Comparison of ENCODE assay signal across 26 mouse cellular contexts in genomic region chr14:45378771-45379170, GRCm38 (mm10). TPM values are rescaled to one million over a fixed set of nuclear protein-coding genes. Genes with fewer than 3 reads are reported as not detected.
DNase-seq lines count a peak whose midpoint lies in the region; ATAC-seq and TF ChIP-seq lines count a peak whose summit lies in the region.
"Had no signal": no experiment of that assay in that cellular context is flagged by ENCODE, and none has a peak within 500 bp of the region (broad histone marks: within the 10 kb centered on the region; RNA-seq: fewer than 3 reads in every experiment).

No protein-coding gene starts in this region.

- no peak overlapping the region for H3K9ac ChIP-seq in lung, postnatal 0 days (replicated peaks; ENCODE audit: low read depth)
- H3K9ac ChIP-seq in kidney, embryonic 15.5 days: no peak overlapping the region
- H3K9ac ChIP-seq in forebrain, embryonic 14.5 days (ENCODE audit: low read length): no peak overlapping the region
- H3K9ac ChIP-seq: embryonic facial prominence, embryonic 13.5 days; forebrain, embryonic 12.5 days; heart, embryonic 13.5 days; hindbrain, embryonic 13.5 days; midbrain, embryonic 12.5 days had no signal

- TF ChIP-seq EP300 in lung, postnatal 0 days (IDR thresholded peaks at IDR 0.05): no peak

- TF ChIP-seq CTCF in lung, postnatal 0 days (IDR thresholded peaks at IDR 0.05): no peak

- 63% methylated on average over 3 of the region's 3 CpGs for WGBS in lung, postnatal 0 days
- 45% methylated on average over 3 of the region's 3 CpGs for WGBS in kidney, embryonic 15.5 days
- WGBS in forebrain, embryonic 14.5 days: 95% methylated on average over 3 of the region's 3 CpGs
- 92% methylated on average over 3 of the region's 3 CpGs for WGBS in embryonic facial prominence, embryonic 10.5 days

- H3K36me3 ChIP-seq in lung, postnatal 0 days (ENCODE audit: insufficient read depth, low read length): peaks cover 9% of the 10 kb centered on the region; the same call in 1 of the 2 replicates
- H3K36me3 ChIP-seq in kidney, embryonic 15.5 days: peaks cover 48% of the 10 kb centered on the region
- peaks cover 25% of the 10 kb centered on the region for H3K36me3 ChIP-seq in forebrain, embryonic 14.5 days (ENCODE audit: control insufficient read depth, insufficient read depth, low read length)
- peaks cover 51% of the 10 kb centered on the region for H3K36me3 ChIP-seq in embryonic facial prominence, embryonic 10.5 days (replicated peaks)

- no peak overlapping the region for H3K4me2 ChIP-seq in lung, postnatal 0 days (replicated peaks; ENCODE audit: low read depth, low read length)
- H3K4me2 ChIP-seq in kidney, embryonic 15.5 days: no peak overlapping the region
- H3K4me2 ChIP-seq in forebrain, embryonic 14.5 days (ENCODE audit: low read length): no peak overlapping the region
- H3K4me2 ChIP-seq: embryonic facial prominence, embryonic 13.5 days; forebrain, embryonic 12.5 days; heart, embryonic 13.5 days; hindbrain, embryonic 13.5 days; liver, embryonic 11.5 days; midbrain, embryonic 12.5 days had no signal

- H3K27ac ChIP-seq in lung, postnatal 0 days (ENCODE audit: low read length): no peak overlapping the region
- peak overlapping the region; percentile 54; the same call in 1 of the 2 replicates for H3K27ac ChIP-seq in kidney, embryonic 15.5 days
- no peak overlapping the region for H3K27ac ChIP-seq in forebrain, embryonic 14.5 days (ENCODE audit: low read depth, low read length)
- H3K27ac ChIP-seq in embryonic facial prominence, embryonic 10.5 days (replicated peaks): no peak overlapping the region
- H3K27ac ChIP-seq: embryonic facial prominence, embryonic 13.5 days; forebrain, embryonic 12.5 days; heart, adult 2 months; heart, embryonic 13.5 days; hindbrain, embryonic 13.5 days; layer of hippocampus, adult 2 months; midbrain, embryonic 12.5 days had no signal

- no peak overlapping the region for H3K4me3 ChIP-seq in lung, postnatal 0 days (ENCODE audit: low read depth, low read length)
- H3K4me3 ChIP-seq in kidney, embryonic 15.5 days (replicated peaks): no peak overlapping the region
- no peak overlapping the region for H3K4me3 ChIP-seq in forebrain, embryonic 14.5 days (ENCODE audit: low read depth, low read length)
- H3K4me3 ChIP-seq in embryonic facial prominence, embryonic 10.5 days: no peak overlapping the region
- H3K4me3 ChIP-seq: embryonic facial prominence, embryonic 13.5 days; erythroblast, embryonic 14.5 days; forebrain, embryonic 12.5 days; heart, adult 2 months; heart, embryonic 13.5 days; hindbrain, embryonic 13.5 days; layer of hippocampus, adult 2 months; midbrain, embryonic 12.5 days had no signal

- peak; percentile 26 for DNase-seq in lung, postnatal 0 days (ENCODE audit: low spot score)
- DNase-seq in lung, postnatal 4 days: no peak
- DNase-seq in kidney, postnatal 36 days: peak; percentile 62 to 65
- no peak for DNase-seq in cerebellum, adult 9-11 months
- no peak for DNase-seq in forebrain, embryonic 14.5 days (ENCODE audit: low spot score)
- DNase-seq in embryonic facial prominence, embryonic 10.5 days (ENCODE audit: low spot score): no peak
- DNase-seq: adrenal gland, postnatal 36 days; cerebellum, adult 9-10 months; gastrocnemius, postnatal 36 days; heart, adult 2 months; heart, postnatal 14 days; lung, adult 18-20 months; lung, postnatal 14 days; right cerebral cortex, postnatal 25 days; thymus, adult 18-20 months; thymus, postnatal 36 days had no signal

- no peaks in the 10 kb centered on the region for H3K9me3 ChIP-seq in lung, postnatal 0 days (ENCODE audit: low read length)
- no peaks in the 10 kb centered on the region for H3K9me3 ChIP-seq in kidney, embryonic 15.5 days (replicated peaks)
- no peaks in the 10 kb centered on the region for H3K9me3 ChIP-seq in forebrain, embryonic 14.5 days (replicated peaks; ENCODE audit: control insufficient read depth, low read length)
- H3K9me3 ChIP-seq in embryonic facial prominence, embryonic 10.5 days: no peaks in the 10 kb centered on the region
- H3K9me3 ChIP-seq: embryonic facial prominence, embryonic 13.5 days; forebrain, embryonic 12.5 days; heart, embryonic 13.5 days; hindbrain, embryonic 13.5 days; midbrain, embryonic 12.5 days had no signal

- no peak for ATAC-seq in lung, postnatal 0 days
- no peak for ATAC-seq in kidney, embryonic 15.5 days (replicated peaks; ENCODE audit: low FRiP score)
- ATAC-seq in forebrain, embryonic 14.5 days: no peak
- ATAC-seq: CD4-positive, CD25-positive, alpha-beta regulatory T cell, adult 4 months had no signal

- no peaks in the 10 kb centered on the region for H3K4me1 ChIP-seq in lung, postnatal 0 days (ENCODE audit: insufficient read depth, low read depth, low read length)
- no peaks in the 10 kb centered on the region for H3K4me1 ChIP-seq in kidney, embryonic 15.5 days
- no peaks in the 10 kb centered on the region for H3K4me1 ChIP-seq in forebrain, embryonic 14.5 days (ENCODE audit: control insufficient read depth, insufficient read depth, low read length)
- H3K4me1 ChIP-seq in embryonic facial prominence, embryonic 10.5 days: no peaks in the 10 kb centered on the region
- H3K4me1 ChIP-seq: embryonic facial prominence, embryonic 13.5 days; forebrain, embryonic 12.5 days; heart, embryonic 13.5 days; hindbrain, embryonic 13.5 days; midbrain, embryonic 12.5 days had no signal

- H3K27me3 ChIP-seq in lung, postnatal 0 days (replicated peaks; ENCODE audit: insufficient read depth, low read length): no peaks in the 10 kb centered on the region
- H3K27me3 ChIP-seq in kidney, embryonic 15.5 days: no peaks in the 10 kb centered on the region
- no peaks in the 10 kb centered on the region for H3K27me3 ChIP-seq in forebrain, embryonic 14.5 days (replicated peaks; ENCODE audit: control insufficient read depth, insufficient read depth, low read length)
- H3K27me3 ChIP-seq in embryonic facial prominence, embryonic 10.5 days (replicated peaks; ENCODE audit: low read depth, poor library complexity, severe bottlenecking): no peaks in the 10 kb centered on the region
- H3K27me3 ChIP-seq: embryonic facial prominence, embryonic 13.5 days; forebrain, embryonic 12.5 days; heart, embryonic 13.5 days; hindbrain, embryonic 13.5 days; midbrain, embryonic 12.5 days had no signal

RNA-seq across cellular contexts. Expression of gene Gnpnat1, which starts 25.9 kb away (rescaled TPM):
- polyA plus RNA-seq in lung, postnatal 0 days (2015; fragmentation: Nextera tagmentation; extraction: Ambion mirVana): 32.2 and 33.9 TPM in 2 replicates
- polyA plus RNA-seq in kidney, embryonic 15.5 days (2015; fragmentation: Nextera tagmentation; extraction: Ambion mirVana): 55.6 and 60.2 TPM in 2 replicates
- polyA plus RNA-seq in forebrain, embryonic 14.5 days (2014; fragmentation: Nextera tagmentation; extraction: Ambion mirVana): 26.4 and 29.5 TPM in 2 replicates
- 54.6 and 57.0 TPM in 2 replicates for polyA plus RNA-seq in embryonic facial prominence, embryonic 10.5 days (2016; fragmentation: Nextera tagmentation; extraction: Ambion mirVana)
- polyA plus RNA-seq: erythroblast, embryonic 14.5 days had no signal

RNA-seq across cellular contexts. Expression of gene Styx, which starts 27.9 kb away (rescaled TPM):
- 75.1 and 79.7 TPM in 2 replicates for polyA plus RNA-seq in lung, postnatal 0 days (2015; fragmentation: Nextera tagmentation; extraction: Ambion mirVana)
- polyA plus RNA-seq in kidney, embryonic 15.5 days (2015; fragmentation: Nextera tagmentation; extraction: Ambion mirVana): 57.0 and 69.9 TPM in 2 replicates
- polyA plus RNA-seq in forebrain, embryonic 14.5 days (2014; fragmentation: Nextera tagmentation; extraction: Ambion mirVana): 47.5 and 57.5 TPM in 2 replicates
- polyA plus RNA-seq in embryonic facial prominence, embryonic 10.5 days (2016; fragmentation: Nextera tagmentation; extraction: Ambion mirVana): 41.3 and 49.3 TPM in 2 replicates

RNA-seq across cellular contexts. Expression of gene Psmc6, which starts 49.2 kb away (rescaled TPM):
- polyA plus RNA-seq in lung, postnatal 0 days (2015; fragmentation: Nextera tagmentation; extraction: Ambion mirVana): 82.1 and 94.4 TPM in 2 replicates
- polyA plus RNA-seq in kidney, embryonic 15.5 days (2015; fragmentation: Nextera tagmentation; extraction: Ambion mirVana): 153 and 164 TPM in 2 replicates
- 218 and 228 TPM in 2 replicates for polyA plus RNA-seq in forebrain, embryonic 14.5 days (2014; fragmentation: Nextera tagmentation; extraction: Ambion mirVana)
- 206 and 210 TPM in 2 replicates for polyA plus RNA-seq in embryonic facial prominence, embryonic 10.5 days (2016; fragmentation: Nextera tagmentation; extraction: Ambion mirVana)

Comparison
In these comparisons a context has a peak if more than half of its experiments do, and no peak if none do; other contexts are left out.
1. DNase-seq: peak in lung, postnatal 0 days (single experiment) and kidney, postnatal 36 days (2 of 2); none in lung, postnatal 4 days (0 of 2), cerebellum, adult 9-11 months (single experiment), forebrain, embryonic 14.5 days (single experiment) and embryonic facial prominence, embryonic 10.5 days (single experiment).